Mouse (Mus musculus): ENCODE results near the gene Zfand3. TPM values are rescaled to one million over a fixed set of nuclear protein-coding genes. Genes with fewer than 3 reads are reported as not detected.

Gene Zfand3
- polyA plus RNA-seq, 1 experiment: 166 TPM

DNA sequence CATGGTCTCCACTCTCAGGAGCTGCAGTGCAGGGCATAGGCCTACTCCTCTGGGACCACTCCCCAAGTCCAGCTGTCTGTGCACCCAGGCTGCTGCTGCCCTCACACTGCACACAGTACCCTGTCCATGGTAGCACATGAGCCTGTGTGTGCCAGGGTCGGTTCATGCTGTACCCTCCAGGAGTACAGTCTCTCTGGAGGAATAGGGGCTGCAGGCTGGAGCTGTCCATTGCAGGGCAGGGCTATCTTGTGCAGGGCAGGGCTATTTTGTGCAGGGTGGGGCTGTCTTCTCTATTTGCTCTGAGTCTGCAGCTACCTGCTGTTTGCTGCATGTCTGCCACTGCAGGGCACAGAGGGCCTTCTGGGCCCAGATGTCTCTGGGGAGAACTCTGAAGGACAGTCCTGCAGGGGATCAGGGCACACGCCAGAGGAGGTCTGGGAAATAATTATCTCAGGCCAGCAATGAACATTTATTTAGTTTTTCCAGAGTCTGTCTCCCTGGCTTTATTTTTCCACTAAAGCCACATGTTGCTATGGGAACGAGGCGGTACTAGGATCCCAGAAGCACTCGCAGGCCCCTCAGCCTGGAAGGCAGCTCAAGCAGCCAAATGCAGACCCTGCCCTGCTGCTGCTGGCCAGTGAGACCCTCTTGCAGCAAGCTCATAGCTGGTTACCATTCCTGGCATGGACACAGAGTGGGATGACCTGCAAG lies 220.7 kb downstream of the Zfand3 start:
- DNase-seq (ENCODE audit: low read depth): no peak

DNA sequence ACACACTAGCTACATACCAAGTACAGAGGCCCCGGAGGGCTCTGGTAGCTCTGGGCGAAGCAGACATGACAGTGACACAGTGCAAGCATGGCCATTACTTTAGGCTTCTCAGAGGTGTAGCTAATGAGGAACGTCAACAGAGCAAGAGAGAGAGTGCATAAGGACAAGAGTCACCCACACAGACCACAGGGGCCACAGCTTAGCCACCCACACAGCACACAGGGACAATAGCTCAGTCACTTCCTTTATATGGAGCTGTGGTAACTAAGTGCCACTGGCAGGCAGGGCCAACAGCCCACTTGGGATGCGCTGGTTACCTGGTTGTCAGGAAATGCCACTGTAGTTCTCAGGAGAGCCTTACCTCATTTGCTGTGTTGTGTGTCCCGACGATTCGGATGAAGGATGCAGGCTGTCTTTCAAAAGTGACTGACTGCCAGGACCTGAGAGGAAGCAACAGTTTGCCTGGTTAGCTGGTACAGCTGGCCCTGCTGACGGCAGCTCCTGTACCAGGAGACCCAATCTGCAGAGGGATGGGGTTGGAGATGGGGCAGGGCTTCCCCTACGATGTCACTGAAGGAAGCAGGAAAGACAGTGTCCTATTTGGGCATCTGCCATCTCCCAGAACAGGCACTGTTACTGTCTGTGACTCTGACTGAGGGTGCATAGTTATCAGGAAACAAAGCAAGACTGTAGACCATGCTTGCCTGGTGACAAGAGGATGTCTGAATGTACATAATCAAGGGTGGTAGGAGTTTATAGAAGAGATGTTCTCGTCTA lies 224.1 kb downstream of the Zfand3 start:
- no peak for DNase-seq (ENCODE audit: low read depth)

DNA sequence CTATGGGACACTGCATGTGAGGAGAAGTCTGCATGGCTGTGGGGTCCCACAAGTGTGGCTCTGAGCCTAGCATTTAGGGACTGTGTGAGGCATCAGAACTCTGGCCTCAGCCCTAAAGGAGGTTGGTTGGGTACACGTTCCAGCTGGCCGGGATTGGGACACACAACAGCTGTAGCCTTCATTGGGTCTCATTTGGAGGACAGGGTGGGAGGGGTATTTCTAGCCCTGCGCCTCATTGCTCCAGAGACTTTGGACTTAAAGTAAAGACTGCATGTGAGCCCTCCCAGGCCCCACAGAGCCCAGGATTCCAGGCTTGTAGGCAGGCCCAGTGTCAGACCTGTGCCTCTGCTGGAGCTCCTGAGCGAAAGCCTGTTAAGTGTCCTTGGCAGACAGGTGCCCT lies 225.9 kb downstream of the Zfand3 start:
- no peak for DNase-seq (ENCODE audit: low read depth)

DNA sequence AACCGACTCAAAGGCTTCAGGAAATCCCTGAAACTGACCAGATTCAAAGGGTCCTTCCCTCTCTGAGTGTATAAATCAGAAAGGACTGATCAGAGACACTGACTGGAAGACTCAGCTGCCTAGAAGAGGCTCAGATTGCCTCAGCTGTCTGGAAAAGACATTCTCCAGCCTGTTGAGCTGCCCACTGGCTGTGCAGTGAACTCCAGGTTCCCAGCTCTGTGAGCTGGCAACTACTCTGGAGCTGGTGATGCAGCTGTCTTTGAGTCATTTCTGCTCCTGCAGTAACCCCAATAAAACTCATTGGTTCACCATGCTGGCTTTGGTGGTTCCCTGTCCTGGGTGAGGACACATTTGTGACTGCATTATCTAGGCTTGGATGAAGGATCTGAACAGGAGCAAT lies 226.9 kb downstream of the Zfand3 start:
- no peak for DNase-seq (ENCODE audit: low read depth)

DNA sequence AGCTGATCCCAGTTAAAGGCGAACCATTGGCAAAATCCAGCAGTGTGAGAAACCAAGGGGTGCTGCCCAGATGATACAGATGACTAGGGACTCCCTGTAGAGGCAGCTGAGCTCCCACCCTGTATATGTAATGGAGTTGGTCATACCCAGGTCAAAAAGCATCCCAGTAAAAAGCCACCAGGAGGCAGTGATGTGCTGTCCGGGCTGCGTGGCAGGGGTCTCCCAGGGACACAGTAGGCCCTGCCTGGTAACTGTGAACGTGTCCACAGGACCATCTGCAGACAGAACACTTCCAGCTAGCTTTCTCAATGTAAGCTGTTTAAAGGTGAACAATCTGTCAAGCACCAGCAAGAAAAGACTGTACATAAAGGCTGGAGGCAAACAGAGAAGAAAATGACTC lies 228.2 kb downstream of the Zfand3 start:
- DNase-seq (ENCODE audit: low read depth): no peak

DNA sequence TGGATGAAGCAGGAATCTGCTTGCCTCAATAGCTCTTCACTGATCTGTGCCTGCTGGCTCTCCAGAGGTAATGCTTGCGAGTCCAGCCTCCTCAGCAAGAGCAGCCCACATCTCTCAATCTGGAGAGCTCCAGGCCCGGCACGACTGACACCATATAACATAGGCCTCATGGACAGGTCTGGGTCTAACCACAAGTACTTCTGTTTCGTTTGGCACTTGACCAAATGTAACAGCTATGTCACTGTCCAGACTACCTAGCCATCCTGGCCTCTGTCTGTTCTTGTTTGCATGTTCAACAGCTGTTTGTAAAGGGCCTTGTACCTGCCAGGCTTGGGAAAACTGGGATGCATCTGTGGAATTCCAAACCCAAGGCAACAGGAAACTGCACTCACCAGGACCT lies 230.8 kb downstream of the Zfand3 start:
- no peak for DNase-seq (ENCODE audit: low read depth)

DNA sequence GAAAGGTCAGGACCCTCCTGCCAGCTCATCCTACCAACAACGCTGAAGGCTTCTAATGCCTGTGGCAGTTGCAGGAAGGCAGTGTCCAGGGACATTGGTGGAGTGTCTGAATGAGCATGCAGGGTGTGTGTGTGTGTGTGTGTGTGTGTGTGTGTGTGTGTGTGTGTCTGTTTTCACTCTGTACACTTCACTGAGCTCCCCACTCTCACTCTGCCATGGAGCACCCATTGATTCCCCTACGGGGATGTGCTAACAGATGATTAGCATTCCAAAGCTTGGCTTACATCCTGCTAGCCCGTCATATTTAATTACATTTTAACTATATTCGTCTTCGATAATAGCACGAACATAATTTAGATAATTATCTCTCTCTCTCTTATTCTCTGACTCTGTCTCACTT lies 232.1 kb downstream of the Zfand3 start:
- no peak for DNase-seq (ENCODE audit: low read depth)

DNA sequence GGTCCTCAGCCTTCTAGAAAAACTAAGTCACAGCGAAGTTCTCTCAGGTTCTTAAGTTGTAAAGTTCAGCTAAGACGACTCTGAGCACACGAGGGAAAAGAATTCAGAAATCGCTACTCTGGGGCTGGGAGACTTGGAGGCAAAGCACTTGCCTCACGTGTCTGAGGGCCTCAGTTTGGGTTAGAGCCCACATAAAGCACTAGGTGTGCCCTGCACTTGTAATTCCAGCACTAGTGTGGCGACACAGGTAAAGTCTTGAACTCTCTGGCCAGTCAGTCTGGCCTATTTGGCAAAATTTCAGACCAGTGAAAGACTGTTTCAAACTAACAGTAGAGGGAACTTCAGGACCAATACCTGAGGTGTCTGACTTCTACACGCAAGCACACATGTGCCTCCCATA lies 233.1 kb downstream of the Zfand3 start:
- DNase-seq (ENCODE audit: low read depth): no peak

DNA sequence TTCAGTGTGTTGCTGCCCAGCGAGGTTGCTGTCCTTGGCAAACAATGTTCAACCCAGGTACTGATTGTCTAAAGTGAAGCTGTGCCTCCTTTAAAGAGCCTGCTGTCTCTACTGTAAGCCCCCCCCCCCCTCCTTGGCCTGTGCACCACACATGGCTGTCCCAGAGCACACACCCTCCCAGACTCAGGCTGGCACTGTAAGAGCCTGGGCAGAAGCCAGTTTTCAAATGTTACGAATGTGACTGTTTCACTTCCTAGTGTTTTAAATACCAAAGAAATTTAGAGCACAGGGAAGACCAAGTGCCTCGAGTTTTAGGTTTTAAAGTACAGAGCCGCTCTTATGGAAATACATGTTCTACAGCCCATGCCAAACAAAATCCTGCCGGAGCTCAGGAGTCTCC lies 234.9 kb downstream of the Zfand3 start:
- DNase-seq (ENCODE audit: low read depth): no peak

DNA sequence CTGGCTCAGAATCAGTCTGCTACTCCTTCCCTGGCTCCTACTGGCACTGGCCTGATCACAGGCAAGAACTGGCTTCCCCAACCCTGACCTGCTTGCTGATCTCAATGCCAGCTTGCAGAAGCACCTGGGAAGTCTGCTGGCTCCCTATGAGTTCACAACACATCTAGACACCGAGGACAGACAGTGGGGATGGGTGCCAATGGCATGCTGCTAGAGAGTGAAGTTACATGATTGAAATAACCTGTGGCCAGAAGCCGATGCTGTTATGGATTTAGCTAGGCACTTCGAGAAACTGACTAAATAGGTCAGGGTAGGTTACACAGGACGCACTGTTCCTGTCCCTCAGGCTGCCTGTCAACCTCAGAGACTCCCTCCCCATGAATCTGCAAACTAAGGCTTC lies 236.1 kb downstream of the Zfand3 start:
- no peak for DNase-seq (ENCODE audit: low read depth)

DNA sequence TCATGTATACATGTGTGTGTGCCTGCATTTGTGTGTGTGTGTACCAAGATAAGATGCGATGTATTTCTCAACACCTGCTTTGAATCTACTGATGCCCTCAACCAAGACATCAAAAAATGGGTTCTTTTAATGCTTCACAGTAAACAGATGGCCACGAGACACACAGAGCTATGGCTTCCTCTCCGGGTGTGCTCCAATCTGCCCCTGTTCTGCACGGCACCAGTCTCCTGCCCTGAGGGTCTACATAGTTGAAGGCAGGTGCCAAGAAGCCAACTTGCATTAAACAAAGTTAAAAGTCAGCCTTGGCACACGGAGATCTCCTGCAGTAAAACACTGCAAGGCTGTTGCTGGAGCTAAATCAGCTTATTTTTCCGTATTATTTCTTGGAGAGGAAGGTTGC lies 236.5 kb downstream of the Zfand3 start:
- DNase-seq (ENCODE audit: low read depth): no peak

DNA sequence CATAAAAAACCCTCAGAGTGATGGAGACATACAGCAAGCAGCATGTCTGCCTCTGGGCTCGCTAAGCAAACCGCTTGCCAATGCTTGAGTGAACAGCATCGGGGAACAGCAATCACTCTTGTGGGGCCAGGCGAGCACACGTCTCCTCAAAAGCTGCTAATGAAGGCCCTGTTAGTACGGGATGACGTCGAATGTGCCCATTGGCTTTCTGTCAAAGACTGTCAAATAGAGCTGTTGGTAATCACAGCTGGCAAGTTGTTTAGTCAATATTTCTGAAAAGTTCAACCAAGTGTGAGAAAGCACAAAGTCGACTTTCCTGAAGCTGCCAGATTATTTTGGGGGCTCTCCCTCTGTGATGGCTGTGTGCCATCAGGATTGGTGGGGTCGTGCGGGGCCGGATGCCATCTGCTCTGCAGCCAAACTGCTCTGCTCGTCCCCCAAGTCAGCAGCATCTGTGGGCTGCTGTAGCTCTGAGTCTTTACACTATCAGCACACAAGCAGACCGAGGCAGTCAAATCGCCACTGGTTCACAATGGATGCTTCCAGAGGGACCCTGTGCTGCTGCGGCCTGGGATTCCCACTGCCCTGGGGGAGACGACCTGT lies 237.3 kb downstream of the Zfand3 start:
- DNase-seq (ENCODE audit: low read depth): no peak

DNA sequence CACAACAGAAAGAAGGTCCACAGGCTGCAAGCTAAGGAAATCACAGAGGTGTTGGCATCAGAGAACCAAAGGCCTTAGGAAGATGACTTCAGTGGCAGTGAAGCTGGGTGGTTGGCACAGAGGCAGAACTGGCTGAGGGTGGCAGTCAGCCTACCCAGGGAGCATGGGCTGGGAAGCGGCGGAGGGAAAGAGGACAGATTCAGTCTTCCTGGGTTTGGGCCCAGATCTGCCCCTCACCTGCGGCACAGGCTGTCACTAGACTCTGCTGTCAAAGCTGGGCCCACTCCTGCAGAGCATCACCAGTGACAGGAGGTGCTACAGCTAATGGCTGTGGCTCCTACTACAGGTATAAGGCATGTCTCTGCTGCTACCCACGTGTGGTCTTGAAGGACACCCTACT lies 238.1 kb downstream of the Zfand3 start:
- DNase-seq (ENCODE audit: low read depth): no peak

DNA sequence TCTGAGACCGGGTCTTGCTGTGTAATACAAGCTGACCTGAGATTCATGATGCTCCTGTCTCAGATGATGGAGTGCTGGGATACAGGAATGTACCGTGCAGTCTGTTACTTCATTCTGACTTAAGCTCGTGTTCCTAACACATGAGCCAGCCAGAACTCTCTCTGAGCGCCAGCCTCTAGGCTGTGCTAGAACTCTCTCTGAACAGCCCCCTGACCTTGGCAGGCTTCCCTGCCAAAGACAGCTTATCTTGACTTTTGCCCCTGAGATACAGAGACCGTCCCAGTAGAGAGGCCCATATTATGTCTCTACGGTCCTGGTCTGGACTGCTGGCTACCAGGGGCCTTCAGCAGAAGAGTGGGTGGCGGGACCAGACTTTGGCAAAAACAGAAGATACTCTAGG lies 239.0 kb downstream of the Zfand3 start:
- DNase-seq (ENCODE audit: low read depth): no peak

DNA sequence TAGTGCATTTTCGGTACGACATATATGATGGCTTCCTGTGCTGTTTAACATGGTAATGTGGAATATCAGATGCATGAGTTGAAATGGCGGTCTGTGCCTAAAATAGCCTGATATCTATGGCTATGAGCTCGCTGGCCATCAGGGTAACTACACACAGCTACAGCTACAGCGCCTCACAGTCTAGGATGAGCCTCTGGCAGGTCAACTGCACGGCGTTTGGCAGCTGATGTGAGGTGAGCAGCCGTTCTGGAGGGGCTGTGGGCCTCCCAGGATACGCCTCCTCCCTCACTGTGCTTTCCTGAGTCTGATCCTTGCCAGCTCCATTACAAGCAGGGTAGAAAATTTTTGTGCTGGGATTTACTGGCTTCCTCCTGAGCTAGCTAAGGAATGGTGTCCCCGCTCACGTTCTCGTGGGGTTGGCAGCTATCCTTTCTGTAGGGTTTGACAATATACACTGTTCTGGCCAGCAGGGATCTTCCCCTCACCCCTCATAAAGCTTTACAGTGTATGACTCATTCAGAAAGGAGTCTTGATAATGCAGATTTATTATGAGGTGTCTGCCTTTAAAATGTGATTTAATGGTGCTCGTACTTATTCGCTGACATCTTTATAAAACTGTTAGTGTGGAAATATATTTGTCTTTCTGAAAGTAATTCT lies 240.2 kb downstream of the Zfand3 start:
- no peak for DNase-seq (ENCODE audit: low read depth)

DNA sequence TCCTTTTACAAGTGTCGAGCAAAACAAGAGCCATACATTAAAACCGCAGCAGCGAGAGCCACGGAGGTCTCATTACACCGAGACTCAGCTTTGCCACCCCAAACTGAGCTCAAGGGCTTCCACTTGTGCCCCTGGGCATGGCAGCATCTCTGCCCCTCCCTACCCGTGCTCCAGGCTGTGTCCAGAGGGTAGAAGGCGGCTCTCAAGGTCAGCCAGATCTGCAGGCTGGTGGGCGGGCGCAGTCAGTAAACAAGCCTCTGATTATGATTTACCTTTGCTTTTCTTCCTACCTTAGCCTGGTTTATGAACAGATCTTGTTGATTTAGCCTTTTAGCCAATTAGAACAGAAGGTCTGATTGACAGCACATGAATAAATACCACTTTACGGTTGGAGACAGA lies 240.8 kb downstream of the Zfand3 start:
- no peak for DNase-seq (ENCODE audit: low read depth)

DNA sequence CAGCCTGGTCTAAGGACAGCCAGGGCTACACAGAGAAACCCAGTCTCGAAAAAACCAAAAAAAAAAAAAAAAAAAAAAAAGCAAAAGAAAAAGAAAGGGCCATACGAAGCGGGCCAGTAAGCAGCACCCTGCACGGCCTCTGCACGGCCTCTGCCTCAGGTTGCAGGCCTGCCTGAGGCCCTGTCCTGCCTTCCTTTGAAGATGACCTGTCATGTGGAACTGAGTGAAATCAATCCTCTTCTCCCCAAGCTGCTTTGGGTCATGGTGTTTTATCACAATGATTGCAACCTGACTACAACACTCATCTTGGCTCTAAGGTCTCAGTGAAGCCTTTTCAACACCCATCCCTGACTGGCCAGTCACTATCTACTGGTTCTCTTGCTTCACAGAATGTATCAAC lies 248.5 kb downstream of the Zfand3 start:
- DNase-seq (ENCODE audit: low read depth): no peak

DNA sequence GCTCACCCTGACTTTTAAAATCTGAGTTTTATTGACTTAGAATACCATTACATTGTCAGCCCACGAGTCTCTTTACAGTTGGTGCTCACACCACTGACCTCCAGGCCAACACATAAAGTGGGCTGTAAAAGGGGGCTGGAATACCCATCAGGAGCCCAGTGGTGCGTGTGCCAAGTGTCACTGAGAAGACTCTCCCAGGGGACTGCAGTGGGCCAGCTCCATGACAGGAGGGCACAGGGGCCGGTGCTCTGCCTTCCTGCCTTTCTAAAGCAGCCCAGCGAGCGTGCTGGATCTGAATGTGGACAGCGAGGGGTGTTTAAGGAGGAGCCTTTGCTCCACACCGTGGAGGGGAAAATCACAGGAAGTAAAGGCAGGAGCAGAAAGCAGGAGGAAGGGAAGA lies 249.4 kb downstream of the Zfand3 start:
- DNase-seq (ENCODE audit: low read depth): no peak

DNA sequence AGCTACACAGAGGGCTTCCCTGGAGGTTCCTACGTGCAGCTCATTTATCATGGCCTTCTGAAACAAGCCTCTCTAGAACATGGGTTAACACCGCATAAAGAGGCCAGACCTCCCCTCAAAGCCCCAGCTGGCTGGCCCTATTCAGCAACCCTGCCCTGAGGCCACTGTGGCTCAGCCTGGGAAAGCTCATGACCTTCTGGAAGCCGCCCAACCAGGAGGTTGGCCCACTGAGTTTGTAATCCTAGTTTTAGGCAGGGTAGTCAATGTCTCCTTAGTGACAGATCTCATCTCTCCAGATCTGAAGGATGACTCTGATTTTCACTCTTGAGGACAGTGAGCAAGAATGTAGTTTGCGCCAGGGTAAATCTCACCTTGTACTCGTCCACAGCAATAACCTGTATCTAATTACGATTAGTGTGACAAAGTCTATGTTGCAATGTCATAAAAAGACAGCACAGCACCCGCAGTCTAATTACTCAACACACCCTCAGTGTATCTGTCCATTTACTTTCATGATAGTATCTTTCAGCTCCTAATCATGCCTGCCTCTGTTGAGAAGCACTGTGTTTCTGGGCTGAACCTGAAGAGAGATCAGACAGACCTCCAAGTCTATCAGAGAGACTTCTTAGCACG lies 251.5 kb downstream of the Zfand3 start:
- peak; percentile 50 for DNase-seq (ENCODE audit: low read depth)

DNA sequence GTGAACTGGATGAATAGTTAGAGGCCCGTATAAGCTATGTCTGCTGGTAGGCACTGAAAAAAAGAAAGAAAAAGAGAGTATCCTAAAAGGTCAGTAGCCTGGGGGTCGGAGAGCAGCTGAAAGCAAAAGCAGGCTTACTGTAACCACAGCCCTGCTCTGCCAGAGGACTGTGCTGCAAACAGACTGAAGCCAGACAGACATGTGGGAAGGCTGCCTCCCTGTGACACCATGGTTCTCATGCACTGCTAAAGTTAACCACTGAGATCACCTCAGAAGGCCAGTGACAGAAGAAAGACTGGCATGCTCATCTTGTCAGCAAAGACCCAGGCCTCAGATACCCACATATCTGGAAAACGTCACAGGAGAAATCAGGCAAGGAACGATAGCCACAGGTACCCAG lies 253.9 kb downstream of the Zfand3 start:
- DNase-seq (ENCODE audit: low read depth): no peak

DNA sequence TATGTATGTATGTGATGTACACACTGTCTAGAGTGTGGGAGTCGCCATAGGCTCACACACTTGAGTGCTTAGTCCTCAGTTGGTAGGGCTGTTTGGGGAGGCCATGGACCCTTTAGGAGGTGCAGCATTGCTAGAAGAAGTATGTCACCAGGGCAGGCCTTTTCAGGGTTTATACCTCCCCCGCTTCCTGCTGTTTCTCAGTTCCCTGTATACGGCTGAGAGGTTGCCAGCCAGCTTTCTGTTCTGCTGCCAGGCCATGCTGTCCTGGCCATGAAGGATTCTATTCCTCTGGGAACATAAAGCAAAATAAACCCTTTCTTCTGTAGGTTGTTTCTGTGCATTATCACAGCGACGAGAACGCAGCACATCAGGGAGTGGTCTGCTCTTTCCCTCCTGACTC lies 255.4 kb downstream of the Zfand3 start:
- no peak for DNase-seq (ENCODE audit: low read depth)
